Mouse (Mus musculus): ENCODE results near the gene H2-Q2.
"Not testable (repeated sequence)": the region's sequence is repeated elsewhere in the genome, so short reads cannot be mapped to it uniquely, and the experiment has no call there.

Gene H2-Q2

DNA sequence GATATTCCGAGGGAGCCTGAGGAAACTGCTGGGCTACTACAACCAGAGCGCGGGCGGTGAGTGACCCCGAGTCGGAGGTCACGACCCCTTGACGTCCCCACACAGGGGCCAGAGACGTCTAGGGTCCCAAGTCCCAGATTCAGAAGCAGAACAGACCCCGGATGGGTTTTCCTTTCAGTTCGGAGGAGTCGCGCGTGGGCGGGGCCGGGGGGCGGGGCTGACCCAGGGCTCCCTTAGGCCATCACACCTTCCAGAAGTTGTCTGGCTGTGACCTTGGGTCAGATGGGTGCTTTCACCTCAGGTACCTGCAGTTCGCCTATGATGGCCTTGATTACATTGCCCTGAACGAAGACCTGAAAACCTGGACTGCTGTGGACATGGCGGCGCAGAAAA lies 17.4 kb downstream of the H2-Q2 start:
- intact Hi-C loops (cut with DNase I): loop anchor here (1.0 to 5.0 kb wide), 2 partner anchors 40 to 1402 kb away; partner anchors contain the start of genes Rps18 and Vps52

DNA sequence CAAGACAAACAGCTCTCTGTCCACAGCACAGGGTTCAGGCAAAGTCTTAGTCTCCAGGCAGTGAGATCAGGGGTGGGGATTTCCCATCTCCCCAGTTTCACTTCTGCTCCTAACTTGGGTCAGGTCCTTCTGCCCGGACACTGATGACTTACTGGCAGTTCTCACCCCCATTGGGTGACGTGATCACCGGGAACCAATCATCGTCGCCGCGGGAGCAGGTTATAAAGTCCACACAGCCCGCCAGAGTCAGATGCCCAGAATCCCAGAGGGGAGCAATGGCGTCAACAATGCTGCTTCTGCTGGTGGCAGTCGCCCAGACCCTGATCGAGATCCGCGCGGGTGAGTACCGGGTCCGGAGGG lies 37.3 kb downstream of the H2-Q2 start, which contains the start of gene H2-Q4:
H2-Q4 (plus strand) TSS at position 249 of the 360 bp plus-strand sequence.
- intact Hi-C loops (cut with DNase I): no loop called here

DNA sequence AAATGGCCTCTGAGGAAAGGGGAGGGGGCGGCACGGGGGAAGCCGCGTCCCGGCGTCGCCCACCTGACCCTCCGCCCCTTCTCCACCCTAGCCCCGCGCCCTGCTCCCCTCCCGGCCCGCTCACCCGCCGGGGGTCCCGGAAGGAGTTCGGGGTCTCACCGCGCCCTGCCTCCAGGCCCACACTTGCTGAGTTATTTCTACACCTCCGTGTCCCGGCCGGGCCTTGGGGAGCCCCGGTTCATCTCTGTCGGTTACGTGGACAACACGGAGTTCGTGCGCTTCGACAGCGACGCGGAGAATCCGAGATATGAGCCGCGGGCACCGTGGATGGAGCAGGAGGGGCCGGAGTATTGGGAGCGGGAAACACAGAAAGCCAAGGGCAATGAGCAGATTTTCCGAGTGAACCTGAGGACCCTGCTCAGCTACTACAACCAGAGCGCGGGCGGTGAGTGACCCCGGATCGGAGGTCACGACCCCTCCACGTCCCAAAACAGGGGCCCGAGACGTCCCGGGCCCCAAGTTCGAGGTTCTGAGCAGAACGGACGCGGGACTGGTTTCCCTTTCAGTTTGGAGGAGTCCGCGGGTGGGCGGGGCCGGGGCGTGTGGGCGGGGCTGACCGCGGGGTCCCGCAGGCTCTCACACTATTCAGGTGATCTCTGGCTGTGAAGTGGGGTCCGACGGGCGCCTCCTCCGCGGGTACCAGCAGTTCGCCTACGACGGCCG lies 37.8 kb downstream of the H2-Q2 start:
- intact Hi-C loops (cut with DNase I): no loop called here

- intact Hi-C loops (cut with DNase I): not testable (repeated sequence)
Measured at GRCm38 (mm10) chr17:35389796-35390195, 47.8 kb downstream of the H2-Q2 start.

DNA sequence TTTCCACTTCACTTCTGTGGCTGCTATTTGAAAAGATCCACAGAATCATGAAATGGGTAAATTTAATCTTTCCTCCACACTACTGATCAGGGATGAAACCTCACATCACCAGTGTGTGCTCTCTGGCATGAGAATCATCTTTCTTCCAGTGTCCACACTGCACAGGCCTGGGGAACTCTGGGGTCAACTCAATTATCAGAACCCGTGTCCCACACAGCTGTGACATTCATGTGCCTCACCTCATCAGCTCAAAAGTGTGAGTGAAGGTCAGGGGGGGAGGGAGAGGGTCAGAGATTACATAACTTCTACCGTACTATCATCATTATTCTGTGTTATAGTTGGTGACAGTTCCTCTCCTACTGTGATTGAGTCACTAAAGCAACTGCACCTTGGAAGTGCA lies 50.6 kb downstream of the H2-Q2 start:
- intact Hi-C loops (cut with DNase I): not testable (repeated sequence)

DNA sequence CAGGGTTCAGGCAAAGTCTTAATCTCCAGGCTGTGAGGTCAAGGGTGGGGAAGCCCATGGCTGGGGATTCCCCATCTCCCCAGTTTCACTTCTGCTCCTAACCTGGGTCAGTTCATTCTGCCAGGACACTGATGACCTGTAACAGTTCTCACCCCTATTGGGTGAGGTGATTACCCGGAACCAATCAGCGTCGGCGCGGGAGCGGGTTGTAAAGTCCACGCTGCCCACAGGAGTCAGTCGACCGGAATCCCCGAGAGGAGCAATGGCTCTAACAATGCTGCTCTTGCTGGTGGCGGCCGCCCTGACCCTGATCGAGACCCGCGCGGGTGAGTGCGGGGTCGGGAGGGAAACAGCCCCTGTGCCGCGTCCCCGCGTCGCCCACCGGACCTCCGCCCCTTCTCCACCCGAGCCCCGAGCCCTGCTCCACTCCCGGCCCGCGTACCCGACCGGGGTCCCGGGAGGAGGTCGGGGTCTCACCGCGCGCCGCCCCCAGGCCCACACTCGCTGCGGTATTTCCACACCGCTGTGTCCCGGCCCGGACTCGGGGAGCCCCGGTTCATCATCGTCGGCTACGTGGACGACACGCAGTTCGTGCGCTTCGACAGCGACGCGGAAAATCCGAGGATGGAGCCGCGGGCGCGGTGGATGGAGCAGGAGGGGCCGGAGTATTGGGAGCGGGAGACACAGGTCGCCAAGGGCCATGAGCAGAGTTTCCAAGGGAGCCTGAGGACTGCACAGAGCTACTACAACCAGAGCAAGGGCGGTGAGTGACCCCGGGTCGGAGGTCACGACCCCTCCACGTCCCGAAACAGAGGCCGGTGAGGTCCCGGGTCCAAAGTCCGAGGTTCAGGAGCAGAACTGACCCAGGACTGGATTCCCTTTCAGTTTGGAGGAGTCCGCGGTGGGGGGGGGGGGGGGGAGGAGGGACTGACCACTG lies 52.1 kb downstream of the H2-Q2 start:
- intact Hi-C loops (cut with DNase I): not testable (repeated sequence)
